Mouse (Mus musculus) embryonic stem cell, embryonic (primary cell): ENCODE data around the gene 1600002K03Rik.

Source experiments
- CTCF ChIA-PET, 4 experiments: fragments of 300-600 bp in 2 of 4; fragments of 350-600 bp in 2 of 4; sonication (Branson Sonifier 250); formaldehyde crosslinking; loops; one replicate each; lab custom pipeline; 2022; ENCODE audit warnings: inconsistent platforms in 2 of 4; lab: Charles Lee
- POLR2A ChIA-PET, 4 experiments: fragments of 300-600 bp in 2 of 4; fragments of 350-600 bp in 2 of 4; sonication (Branson Sonifier 250); formaldehyde crosslinking; loops; one replicate each; lab custom pipeline; 2022; ENCODE audit warnings: antibody characterized with exemption in 4 of 4, inconsistent platforms in 1 of 4; lab: Charles Lee

The 1600002K03Rik gene

GRCm38 (mm10) chr10:80173955-80174640 is 1.4 kb downstream of the 1600002K03Rik start:
- POLR2A ChIA-PET: interaction anchor here (0.6 to 10.9 kb wide), 23 partner anchors 15 to 312 kb away, joined by 3 to 284 read pairs (median 4); partner anchors contain the start of genes Rps15 (in 2 of the 4), Dazap1 (in 1 of the 4), Gamt (in 1 of the 4) and Med16 (in 1 of the 4)
- CTCF ChIA-PET: interaction anchor here (0.5 to 3.0 kb wide), 35 partner anchors 9 to 605 kb away, joined by 3 to 53 read pairs (median 6); partner anchors contain the start of genes Cirbp (in 1 of the 4), Dazap1 (in 1 of the 4), Gamt (in 1 of the 4) and Mum1 (in 1 of the 4)

- CTCF ChIA-PET: interaction anchor here (0.5 to 3.0 kb wide), 47 partner anchors 8 to 615 kb away, joined by 3 to 53 read pairs (median 5); partner anchors contain the start of genes Apc2 (in 1 of the 4), Cirbp (in 1 of the 4), Dazap1 (in 1 of the 4) and Gamt (in 1 of the 4)
- POLR2A ChIA-PET: interaction anchor here in 3 of 4 experiments (0.6 to 10.9 kb wide), 24 partner anchors 10 to 466 kb away, joined by 3 to 284 read pairs (median 5); partner anchors contain the start of genes Rps15 (in 2 of the 3), Apc2 (in 1 of the 3), Cirbp (in 1 of the 3) and Dazap1 (in 1 of the 3)
These were observed 2.0 kb downstream of the 1600002K03Rik start for GRCm38 (mm10) chr10:80174705-80175104.

GRCm38 (mm10) chr10:80175536-80176269 is 3.0 kb downstream of the 1600002K03Rik start:
- ChIA-PET CTCF (interaction anchor here (0.5 to 3.0 kb wide), 73 partner anchors 8 to 614 kb away, joined by 3 to 53 read pairs (median 4); partner anchors contain the start of genes Mum1 (in 3 of the 4), Adamtsl5 (in 2 of the 4), Dazap1 (in 2 of the 4) and Rps15 (in 2 of the 4)), POLR2A (interaction anchor here (0.6 to 3.9 kb wide), 48 partner anchors 8 to 465 kb away, joined by 3 to 23 read pairs (median 4); partner anchors contain the start of genes Ndufs7 (in 3 of the 4), Rps15 (in 3 of the 4), Cirbp (in 2 of the 4) and Dazap1 (in 2 of the 4))

- ChIA-PET CTCF (interaction anchor here (0.6 to 3.0 kb wide), 56 partner anchors 8 to 216 kb away, joined by 3 to 53 read pairs (median 4); partner anchors contain the start of genes Mum1 (in 3 of the 4), Adamtsl5 (in 2 of the 4), Rps15 (in 2 of the 4) and Apc2 (in 1 of the 4)), POLR2A (interaction anchor here (0.6 to 3.9 kb wide), 39 partner anchors 8 to 279 kb away, joined by 3 to 23 read pairs (median 4); partner anchors contain the start of genes Cirbp (in 2 of the 4), Dazap1 (in 2 of the 4), Mum1 (in 2 of the 4) and Ndufs7 (in 2 of the 4))
These were observed 3.6 kb downstream of the 1600002K03Rik start for GRCm38 (mm10) chr10:80176270-80176834.

- POLR2A ChIA-PET: interaction anchor here in 2 of 4 experiments (0.6 to 5.3 kb wide), 16 partner anchors 9 to 1254 kb away, joined by 3 to 36 read pairs (median 4); partner anchors contain the start of genes Dazap1 (in 1 of the 2), Gamt (in 1 of the 2), Mum1 (in 1 of the 2) and Rps15 (in 1 of the 2)
- CTCF ChIA-PET: interaction anchor here in 3 of 4 experiments (0.6 to 2.8 kb wide), 9 partner anchors 49 to 329 kb away, joined by 3 to 13 read pairs (median 4); partner anchors contain the start of gene Mum1 (in 1 of the 3)
These were observed 4.9 kb downstream of the 1600002K03Rik start for GRCm38 (mm10) chr10:80177441-80178279.

GRCm38 (mm10) chr10:80179068-80180051 is 6.6 kb downstream of the 1600002K03Rik start, which contains the start of gene Efna2:
Gene Efna2, plus strand, starts transcription at chr10:80179482.
- POLR2A ChIA-PET: interaction anchor here in 3 of 4 experiments (0.5 to 5.3 kb wide), 20 partner anchors 9 to 134 kb away, joined by 3 to 36 read pairs (median 4); partner anchors contain the start of genes Mum1 (in 2 of the 3), Rps15 (in 2 of the 3), Cirbp (in 1 of the 3) and Dazap1 (in 1 of the 3)
- CTCF ChIA-PET: interaction anchor here in 3 of 4 experiments (0.9 to 2.1 kb wide), 12 partner anchors 20 to 327 kb away, joined by 3 to 8 read pairs (median 4); partner anchors contain the start of gene Mum1 (in 1 of the 3)

GRCm38 (mm10) chr10:80180288-80180687 is 7.5 kb downstream of the 1600002K03Rik start:
- ChIA-PET POLR2A (interaction anchor here (0.5 to 5.3 kb wide), 11 partner anchors 8 to 329 kb away, joined by 3 to 36 read pairs (median 5); partner anchors contain the start of genes 1600002K03Rik (in 1 of the 4) and Rps15 (in 1 of the 4)), CTCF (interaction anchor here in 2 of 4 experiments (1.0 to 2.1 kb wide), 6 partner anchors 19 to 194 kb away, joined by 3 to 8 read pairs (median 5); no protein-coding TSS in a partner anchor)

- ChIA-PET POLR2A (interaction anchor here (0.5 to 5.3 kb wide), 16 partner anchors 9 to 675 kb away, joined by 3 to 36 read pairs (median 3); partner anchors contain the start of genes 1600002K03Rik (in 1 of the 4), Mum1 (in 1 of the 4), Ptbp1 (in 1 of the 4) and Rps15 (in 1 of the 4)), CTCF (interaction anchor here in 3 of 4 experiments (0.5 to 1.5 kb wide), 6 partner anchors 19 to 193 kb away, joined by 3 to 8 read pairs (median 4); no protein-coding TSS in a partner anchor)
These were observed 8.1 kb downstream of the 1600002K03Rik start for GRCm38 (mm10) chr10:80180823-80181222.

- POLR2A ChIA-PET: interaction anchor here in 3 of 4 experiments (0.5 to 5.3 kb wide), 10 partner anchors 11 to 147 kb away, joined by 3 to 36 read pairs (median 4); partner anchors contain the start of genes 1600002K03Rik (in 1 of the 3), Pcsk4 (in 1 of the 3) and Reep6 (in 1 of the 3)
- CTCF ChIA-PET: interaction anchor here in 2 of 4 experiments (0.5 to 1.2 kb wide), 4 partner anchors 9 to 62 kb away, joined by 3 to 4 read pairs (median 3); no protein-coding TSS in a partner anchor
These were observed 9.8 kb downstream of the 1600002K03Rik start for GRCm38 (mm10) chr10:80182547-80182946.

- ChIA-PET POLR2A (interaction anchor here (0.6 to 2.5 kb wide), 10 partner anchors 14 to 183 kb away, joined by 3 to 16 read pairs (median 4); partner anchors contain the start of genes Dazap1 (in 1 of the 4), Gamt (in 1 of the 4) and Mum1 (in 1 of the 4)), CTCF (interaction anchor here in 2 of 4 experiments (0.6 to 1.3 kb wide), 3 partner anchors 11 to 58 kb away, joined by 4 to 16 read pairs (median 5); no protein-coding TSS in a partner anchor)
These were observed 13.9 kb downstream of the 1600002K03Rik start for GRCm38 (mm10) chr10:80186649-80187048.

GRCm38 (mm10) chr10:80187739-80188138 is 15.0 kb downstream of the 1600002K03Rik start:
- POLR2A ChIA-PET: interaction anchor here in 1 of 4 experiments (0.5 to 1.4 kb wide), 5 partner anchors 8 to 22 kb away, joined by 3 to 6 read pairs (median 4); partner anchors contain the start of gene Efna2
- CTCF ChIA-PET: interaction anchor here in 1 of 4 experiments (1.0 kb wide), 1 partner anchor 13 kb away, joined by 3 read pairs; no protein-coding TSS in a partner anchor

- ChIA-PET CTCF (interaction anchor here in 1 of 4 experiments (1.0 kb wide), 1 partner anchor 13 kb away, joined by 3 read pairs; no protein-coding TSS in a partner anchor), POLR2A (interaction anchor here in 2 of 4 experiments (0.5 to 1.4 kb wide), 4 partner anchors 9 to 22 kb away, joined by 3 to 6 read pairs (median 6); partner anchors contain the start of gene Efna2 (in 1 of the 2))
These were observed 15.8 kb downstream of the 1600002K03Rik start for GRCm38 (mm10) chr10:80188453-80189024.

- CTCF ChIA-PET: interaction anchor here in 3 of 4 experiments (0.6 to 1.4 kb wide), 6 partner anchors 8 to 178 kb away, joined by 3 to 10 read pairs (median 4); partner anchors contain the start of gene Mum1 (in 1 of the 3)
- POLR2A ChIA-PET: interaction anchor here in 3 of 4 experiments (0.6 to 2.7 kb wide), 10 partner anchors 11 to 230 kb away, joined by 3 to 12 read pairs (median 3); partner anchors contain the start of genes Efna2 (in 2 of the 3), Mbd3 (in 1 of the 3) and Wdr18 (in 1 of the 3)
These were observed 17.3 kb downstream of the 1600002K03Rik start for GRCm38 (mm10) chr10:80189999-80190398.
